10 mouse cellular contexts compared by ENCODE assay signal in the genomic region with DNA sequence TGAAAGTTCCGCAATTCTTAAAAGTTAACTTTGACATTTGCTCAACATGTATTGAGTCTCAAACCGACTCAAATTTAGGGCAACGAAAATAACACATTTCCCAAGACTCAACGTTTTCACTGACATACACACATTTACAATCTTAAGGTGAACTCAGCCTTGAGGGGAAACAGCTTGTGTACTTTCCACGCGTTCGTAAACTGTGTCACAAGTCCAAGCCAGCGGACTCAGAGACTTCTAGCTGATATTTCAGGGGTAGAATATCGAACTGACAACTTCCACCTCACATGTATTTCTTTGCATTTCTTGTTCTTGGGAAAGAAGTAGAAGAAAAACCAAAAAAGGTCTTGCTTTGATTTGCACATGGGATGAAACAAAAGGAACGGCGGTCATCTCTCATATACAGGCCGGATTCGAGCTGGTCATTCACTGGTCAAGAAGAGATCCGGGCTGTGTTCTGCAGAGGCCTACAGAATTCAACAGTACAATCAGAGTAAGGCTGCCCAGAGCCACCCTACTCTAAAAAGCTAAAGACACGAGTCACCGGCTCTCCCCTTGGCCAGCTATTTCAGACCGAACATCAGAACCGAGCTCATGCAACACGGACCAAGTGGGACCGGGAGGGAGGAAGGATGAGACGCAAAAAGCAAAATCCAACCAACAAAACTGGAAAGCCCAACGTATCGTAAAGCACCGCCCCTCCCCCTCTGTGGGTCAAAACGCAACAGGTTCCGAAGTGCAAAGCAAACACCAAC. TPM values are rescaled to one million over a fixed set of nuclear protein-coding genes. Genes with fewer than 3 reads are reported as not detected.
DNase-seq lines count a peak whose midpoint lies in the region; ATAC-seq lines count a peak whose summit lies in the region.
"Had no signal": no experiment of that assay in that cellular context is flagged by ENCODE, and none has a peak within 500 bp of the region (broad histone marks: within the 10 kb centered on the region; RNA-seq: fewer than 3 reads in every experiment).

No protein-coding gene starts in this region.

- peak overlapping the region; percentile 82; the same call in 1 of the 2 replicates for H3K27ac ChIP-seq in forebrain, embryonic 14.5 days (ENCODE audit: low read depth, low read length)
- H3K27ac ChIP-seq in limb, embryonic 12.5 days = no peak overlapping the region
- H3K27ac ChIP-seq in stomach, embryonic 16.5 days (ENCODE audit: low read length) = peak overlapping the region; percentile 26; the same call in 1 of the 2 replicates

- H3K9me3 ChIP-seq in megakaryocyte, embryonic 14.5 days = 0 out of 2 replicates have a peak, but pooled peaks cover 7% of the 10 kb centered on the region
- H3K9me3 ChIP-seq in forebrain, embryonic 14.5 days (replicated peaks; ENCODE audit: control insufficient read depth, low read length) = no peaks in the 10 kb centered on the region
- no peaks in the 10 kb centered on the region for H3K9me3 ChIP-seq in limb, embryonic 12.5 days
- H3K9me3 ChIP-seq in stomach, embryonic 16.5 days (replicated peaks; ENCODE audit: control insufficient read depth, low read length) = no peaks in the 10 kb centered on the region

- peaks cover 92% of the 10 kb centered on the region for H3K27me3 ChIP-seq in megakaryocyte, embryonic 14.5 days (replicated peaks)
- H3K27me3 ChIP-seq in forebrain, embryonic 14.5 days (replicated peaks; ENCODE audit: control insufficient read depth, insufficient read depth, low read length) = no peaks in the 10 kb centered on the region
- peaks cover 86% of the 10 kb centered on the region for H3K27me3 ChIP-seq in limb, embryonic 12.5 days
- H3K27me3 ChIP-seq in stomach, embryonic 16.5 days (ENCODE audit: control insufficient read depth, insufficient read depth, low read length) = peaks cover 32% of the 10 kb centered on the region

- peaks cover 44% of the 10 kb centered on the region for H3K4me1 ChIP-seq in megakaryocyte, embryonic 14.5 days
- H3K4me1 ChIP-seq in forebrain, embryonic 14.5 days (ENCODE audit: control insufficient read depth, insufficient read depth, low read length) = peaks cover 3% of the 10 kb centered on the region; the same call in 1 of the 2 replicates
- peaks cover 33% of the 10 kb centered on the region for H3K4me1 ChIP-seq in limb, embryonic 12.5 days (replicated peaks)
- H3K4me1 ChIP-seq in stomach, embryonic 16.5 days (ENCODE audit: control insufficient read depth, insufficient read depth, low read length) = peaks cover 6% of the 10 kb centered on the region; the same call in 1 of the 2 replicates

- 2% methylated on average over 26 of the region's 26 CpGs for WGBS in forebrain, embryonic 14.5 days
- WGBS in limb, embryonic 12.5 days = 2% methylated on average over 26 of the region's 26 CpGs
- WGBS in stomach, embryonic 16.5 days = 6% methylated on average over 26 of the region's 26 CpGs

- no peak for ATAC-seq in megakaryocyte, adult 5-6 weeks (ENCODE audit: poor library complexity, severe bottlenecking)
- no peak for ATAC-seq in forebrain, embryonic 14.5 days
- no peak for ATAC-seq in limb, embryonic 12.5 days (ENCODE audit: insufficient number of reproducible peaks, insufficient read depth, low FRiP score, low TSS enrichment, low read depth)
- ATAC-seq in stomach, embryonic 16.5 days (ENCODE audit: insufficient read depth, low FRiP score) = no peak

- H3K4me3 ChIP-seq in megakaryocyte, embryonic 14.5 days (replicated peaks) = peak overlapping the region; percentile 76
- H3K4me3 ChIP-seq in forebrain, embryonic 14.5 days (ENCODE audit: low read depth, low read length) = peak overlapping the region; percentile 68
- H3K4me3 ChIP-seq in limb, embryonic 12.5 days (replicated peaks) = peak overlapping the region; percentile 49
- H3K4me3 ChIP-seq in stomach, embryonic 16.5 days (replicated peaks; ENCODE audit: low read length) = peak overlapping the region; percentile 63

- peak; percentile 23 for DNase-seq in forebrain, embryonic 14.5 days (ENCODE audit: low spot score)
- no peak for DNase-seq in adrenal gland, postnatal 36 days
- DNase-seq in cerebellum, adult 9-10 months = no peak
- DNase-seq in kidney, postnatal 36 days = no peak
- DNase-seq: right cerebral cortex, adult 18-20 months had no signal

- H3K4me2 ChIP-seq in forebrain, embryonic 14.5 days (ENCODE audit: low read length) = peak overlapping the region; percentile 87
- peak overlapping the region; percentile 88 for H3K4me2 ChIP-seq in limb, embryonic 12.5 days
- H3K4me2 ChIP-seq in stomach, embryonic 16.5 days (ENCODE audit: low read depth, low read length) = peak overlapping the region; percentile 66

- no peaks in the 10 kb centered on the region for H3K36me3 ChIP-seq in megakaryocyte, embryonic 14.5 days (replicated peaks; ENCODE audit: low read length)
- H3K36me3 ChIP-seq in forebrain, embryonic 14.5 days (ENCODE audit: control insufficient read depth, insufficient read depth, low read length) = no peaks in the 10 kb centered on the region
- H3K36me3 ChIP-seq in limb, embryonic 12.5 days = no peaks in the 10 kb centered on the region
- H3K36me3 ChIP-seq in stomach, embryonic 16.5 days (ENCODE audit: control insufficient read depth, insufficient read depth, low read length) = no peaks in the 10 kb centered on the region

- peak overlapping the region; percentile 89 for H3K9ac ChIP-seq in forebrain, embryonic 14.5 days (ENCODE audit: low read length)
- H3K9ac ChIP-seq in limb, embryonic 12.5 days (replicated peaks) = no peak overlapping the region
- H3K9ac ChIP-seq in stomach, embryonic 16.5 days (ENCODE audit: low read length) = peak overlapping the region; percentile 81

RNA-seq across cellular contexts. Expression of gene Sox21, which starts 2.9 kb away (rescaled TPM):
- not detected in 2 replicates for polyA plus RNA-seq in megakaryocyte, embryonic 14.5 days (2012; ENCODE audit: insufficient read depth, low replicate concordance)
- not detected in 2 replicates for total RNA-seq in megakaryocyte, adult 5-6 weeks (2015)
- not detected in 2 replicates for total RNA-seq in megakaryocyte, adult 5-6 weeks (2017)
- 6.6 and 9.3 TPM in 2 replicates for polyA plus RNA-seq in forebrain, embryonic 14.5 days (2014; fragmentation: Nextera tagmentation; extraction: Ambion mirVana)
- 0.27 and 0.51 TPM in 2 replicates for polyA plus RNA-seq in limb, embryonic 12.5 days (2016; fragmentation: Nextera tagmentation; extraction: Ambion mirVana)
- 3.2 and 3.7 TPM in 2 replicates for polyA plus RNA-seq in stomach, embryonic 16.5 days (2015; fragmentation: Nextera tagmentation; extraction: Ambion mirVana)
- total RNA-seq in adrenal gland, postnatal 36 days (2021) = under 1 TPM in 1 of 2 experiments, not detected in 1; 0.10 TPM

RNA-seq across cellular contexts. Expression of gene Gm9376, which starts 32.8 kb away (rescaled TPM):
- not detected in 2 replicates for polyA plus RNA-seq in megakaryocyte, embryonic 14.5 days (2012; ENCODE audit: insufficient read depth, low replicate concordance)
- total RNA-seq in megakaryocyte, adult 5-6 weeks (2015) = not detected in 2 replicates
- not detected in 2 replicates for total RNA-seq in megakaryocyte, adult 5-6 weeks (2017)
- polyA plus RNA-seq in forebrain, embryonic 14.5 days (2014; fragmentation: Nextera tagmentation; extraction: Ambion mirVana) = not detected in 2 replicates
- polyA plus RNA-seq in limb, embryonic 12.5 days (2016; fragmentation: Nextera tagmentation; extraction: Ambion mirVana) = not detected in 2 replicates
- polyA plus RNA-seq in stomach, embryonic 16.5 days (2015; fragmentation: Nextera tagmentation; extraction: Ambion mirVana) = not detected in 2 replicates
- not detected for total RNA-seq in adrenal gland, postnatal 36 days (2021)
- total RNA-seq: left cerebral cortex, postnatal 10 days had no signal
